Mouse (Mus musculus) T-cell, adult 66 days (primary cell): ENCODE data around the gene Olfr554. TPM values are rescaled to one million over a fixed set of nuclear protein-coding genes. Genes with fewer than 3 reads are reported as not detected.

Experiments
- total RNA-seq, 2 experiments: library from RNA; stranded (reverse); gene quantifications; 3 replicates in 1 of 2; 4 replicates in 1 of 2; pipeline ENCODE4 v1.2.4; 2023

Olfr554 gene
- not detected for total RNA-seq

GRCm38 (mm10) chr7:102638132-102638531 lies at the start of gene Olfr554:
Olfr554 (plus strand) TSS chr7:102638432.

GRCm38 (mm10) chr7:102591786-102592185 lies 46.4 kb upstream of the Olfr554 start, which contains the start of gene Olfr551:
Olfr551 (minus strand) TSS chr7:102591886.

GRCm38 (mm10) chr7:102597378-102598031 lies 40.7 kb upstream of the Olfr554 start, which contains the start of gene Olfr552:
Olfr552 (plus strand) TSS chr7:102597770.

GRCm38 (mm10) chr7:102618118-102618517 lies 20.1 kb upstream of the Olfr554 start, which contains the start of gene Olfr553:
Olfr553 (minus strand) TSS chr7:102618218.

GRCm38 (mm10) chr7:102658523-102658922 lies 20.3 kb downstream of the Olfr554 start, which contains the start of gene Olfr555:
Olfr555 (plus strand) TSS chr7:102658823.

GRCm38 (mm10) chr7:102664599-102664998 lies 26.4 kb downstream of the Olfr554 start, which contains the start of gene Olfr556:
Olfr556 (plus strand) TSS chr7:102664899.

GRCm38 (mm10) chr7:102686944-102687501 lies 48.8 kb downstream of the Olfr554 start, which contains the start of gene Trim68:
Trim68 (minus strand) TSS chr7:102687327.

Other genes starting within 250 kb of the Olfr554 start
- 10 to 100 TPM; 52.3 to 62.0 TPM for gene Rrm1, start 196.7 kb upstream of the Olfr554 start, total RNA-seq
- not detected for gene Olfr543, start 156.8 kb upstream of the Olfr554 start, total RNA-seq
- gene Olfr544, start 150.1 kb upstream of the Olfr554 start, total RNA-seq, result not detected
- gene Olfr545, start 138.9 kb upstream of the Olfr554 start, total RNA-seq, result not detected
- gene Olfr547, start 103.7 kb upstream of the Olfr554 start, total RNA-seq, result not detected
- gene Olfr548-ps1, start 97.5 kb upstream of the Olfr554 start, total RNA-seq, result not detected
- gene Olfr549, start 88.6 kb upstream of the Olfr554 start, total RNA-seq, result not detected
- 10 to 100 TPM; 48.7 to 64.4 TPM for gene Trim21, start 72.9 kb upstream of the Olfr554 start, total RNA-seq
- not detected for gene Olfr550, start 67.0 kb upstream of the Olfr554 start, total RNA-seq
- gene Olfr551, start 46.5 kb upstream of the Olfr554 start, total RNA-seq, result not detected
- gene Olfr552, start 40.7 kb upstream of the Olfr554 start, total RNA-seq, result not detected
- gene Olfr553, start 20.2 kb upstream of the Olfr554 start, total RNA-seq, result not detected
- gene Olfr555, start 20.4 kb downstream of the Olfr554 start, total RNA-seq, result not detected
- not detected for gene Olfr556, start 26.5 kb downstream of the Olfr554 start, total RNA-seq
- gene Trim68, start 48.9 kb downstream of the Olfr554 start, total RNA-seq, result 10 to 100 TPM; 12.1 to 15.4 TPM
- not detected for gene Olfr557, start 57.5 kb downstream of the Olfr554 start, total RNA-seq
- gene Olfr558, start 63.8 kb downstream of the Olfr554 start, total RNA-seq, result not detected
- not detected for gene Olfr33, start 80.6 kb downstream of the Olfr554 start, total RNA-seq
- not detected for gene Olfr559, start 89.1 kb downstream of the Olfr554 start, total RNA-seq
- not detected for gene Olfr560, start 120.9 kb downstream of the Olfr554 start, total RNA-seq
- gene Olfr78, start 121.0 kb downstream of the Olfr554 start, total RNA-seq, result not detected
- not detected for gene Olfr561, start 132.8 kb downstream of the Olfr554 start, total RNA-seq
- gene Olfr564, start 165.0 kb downstream of the Olfr554 start, total RNA-seq, result not detected
- not detected for gene Olfr566, start 220.3 kb downstream of the Olfr554 start, total RNA-seq
- not detected for gene Olfr568, start 238.7 kb downstream of the Olfr554 start, total RNA-seq